Mouse (Mus musculus): Measurements from ENCODE around the gene Tk1.
"Not testable (repeated sequence)": the region's sequence is repeated elsewhere in the genome, so short reads cannot be mapped to it uniquely, and the experiment has no call there.

The Tk1 gene

DNA sequence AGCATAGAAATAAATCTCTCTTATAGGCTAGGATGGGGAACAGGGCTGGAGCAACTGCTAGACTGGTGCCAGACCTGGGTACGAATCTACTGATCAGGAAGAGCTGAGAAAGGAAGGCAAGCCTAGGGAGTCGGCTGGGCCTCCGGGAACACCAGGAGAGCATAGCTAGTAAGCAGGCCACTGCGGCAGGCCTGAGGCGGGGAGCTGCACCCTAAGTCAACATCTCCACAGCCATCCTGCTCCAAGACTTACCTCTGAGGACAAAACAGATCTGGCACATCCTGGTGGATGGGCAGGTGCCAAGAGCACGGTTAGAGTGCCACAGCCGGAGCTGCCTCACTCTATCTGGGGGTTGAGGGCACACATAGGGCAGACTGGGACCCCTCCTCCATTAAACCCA, 5.7 kb downstream of the Tk1 start:
- no peak for DNase-seq

GRCm38 (mm10) chr11:117819095-117819494, 6.8 kb downstream of the Tk1 start:
- no peak for DNase-seq

DNA sequence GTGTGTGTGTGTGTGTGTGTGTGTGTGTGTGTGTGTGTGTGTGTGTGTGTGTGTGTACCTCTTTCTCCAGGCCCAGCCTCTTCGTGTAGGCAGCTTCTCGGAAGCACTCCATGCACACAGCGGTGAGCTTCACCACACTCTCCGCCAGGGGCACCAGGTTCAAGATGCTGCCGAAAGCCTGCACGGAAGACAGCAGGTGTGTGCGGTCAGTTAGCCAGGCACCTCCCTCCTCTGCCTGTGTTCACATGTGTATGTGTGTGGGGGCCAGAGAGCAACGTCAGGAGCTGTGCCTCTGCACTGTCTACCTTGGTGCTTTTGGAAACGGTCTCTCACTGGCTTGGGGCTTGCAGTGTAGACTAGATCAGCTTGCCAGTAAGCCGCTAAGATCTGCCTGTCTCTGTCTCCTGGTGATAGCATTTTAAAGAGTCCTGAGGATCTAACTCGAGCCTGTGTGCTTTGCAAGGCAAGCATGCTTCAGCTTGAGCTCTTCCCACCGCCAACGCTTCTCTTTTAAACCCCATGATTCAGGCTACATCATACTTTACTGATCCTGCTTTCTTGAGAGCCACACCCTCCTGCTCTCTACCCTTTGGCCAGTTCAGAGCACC, 9.4 kb downstream of the Tk1 start:
- no peak for DNase-seq

- DNase-seq = not testable (repeated sequence)
Measured at GRCm38 (mm10) chr11:117815850-117816249, 10.0 kb downstream of the Tk1 start.

- DNase-seq = no peak
Measured at GRCm38 (mm10) chr11:117814704-117815366, 11.1 kb downstream of the Tk1 start.

- DNase-seq = no peak
Measured at GRCm38 (mm10) chr11:117813867-117814266, 12.0 kb downstream of the Tk1 start.

- DNase-seq = peak; percentile 83 to 84
Measured at GRCm38 (mm10) chr11:117810401-117811046, 15.4 kb downstream of the Tk1 start.

- DNase-seq = peak; percentile 80 to 83
Measured at GRCm38 (mm10) chr11:117809407-117810311, 16.2 kb downstream of the Tk1 start, which contains the start of the genes Gm20708 and Syngr2. Gene Gm20708 (plus strand): TSS chr11:117809668. Gene Syngr2 (plus strand): TSS chr11:117809668.

- no peak for DNase-seq
Measured at GRCm38 (mm10) chr11:117806781-117807180, 19.1 kb downstream of the Tk1 start.

- no peak for DNase-seq
Measured at GRCm38 (mm10) chr11:117803166-117803688, 22.7 kb downstream of the Tk1 start.

DNA sequence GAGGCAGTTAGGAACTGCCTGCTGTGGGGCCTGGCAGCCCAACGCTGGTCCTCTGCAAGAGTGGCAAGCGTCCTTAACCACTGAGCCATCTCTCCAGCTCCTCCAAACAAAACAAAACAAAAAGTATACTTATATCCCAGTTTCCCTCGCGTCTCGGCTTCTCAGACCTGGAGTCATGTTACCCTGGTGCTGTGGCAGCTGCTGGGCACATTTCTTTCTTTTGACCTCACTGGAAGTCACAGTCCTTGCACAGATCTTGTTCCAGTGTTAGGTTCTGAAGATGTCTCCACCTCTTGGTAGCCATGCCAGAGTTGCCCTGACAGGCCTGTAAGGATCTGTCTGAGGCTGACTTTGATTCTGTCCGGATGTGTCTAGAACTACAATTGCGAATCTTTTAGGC, 24.2 kb downstream of the Tk1 start:
- DNase-seq = no peak

- DNase-seq = no peak
Measured at GRCm38 (mm10) chr11:117800038-117800437, 25.9 kb downstream of the Tk1 start.

DNA sequence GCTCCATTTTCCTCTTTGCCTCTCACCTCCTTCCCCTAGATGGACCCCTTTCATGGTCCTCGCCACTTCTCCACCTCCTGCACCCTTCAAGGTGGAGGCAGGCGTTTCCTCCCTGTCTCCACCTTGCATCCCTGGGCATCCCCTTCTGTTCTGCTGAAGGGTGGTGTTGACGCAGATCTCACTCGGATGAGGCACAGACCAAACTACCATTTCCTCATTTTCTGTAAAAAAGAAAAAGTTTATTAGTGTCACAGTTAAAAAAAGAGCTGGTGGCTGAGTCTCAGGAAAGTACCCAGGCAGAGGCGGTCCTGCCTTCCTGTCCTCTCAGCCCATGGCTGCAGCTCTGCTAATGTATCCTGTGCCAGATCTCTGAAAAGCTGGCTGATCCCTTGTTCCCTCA, 26.7 kb downstream of the Tk1 start:
- DNase-seq = peak; percentile 75 to 80

- peak; percentile 62 to 70 for DNase-seq
Measured at GRCm38 (mm10) chr11:117798160-117798541, 27.7 kb downstream of the Tk1 start.

GRCm38 (mm10) chr11:117797511-117798159, 28.3 kb downstream of the Tk1 start, which contains the start of gene 6030468B19Rik:
Gene 6030468B19Rik (plus strand): TSS chr11:117797660.
- no peak for DNase-seq

GRCm38 (mm10) chr11:117796954-117797353, 28.9 kb downstream of the Tk1 start:
- DNase-seq = no peak

DNA sequence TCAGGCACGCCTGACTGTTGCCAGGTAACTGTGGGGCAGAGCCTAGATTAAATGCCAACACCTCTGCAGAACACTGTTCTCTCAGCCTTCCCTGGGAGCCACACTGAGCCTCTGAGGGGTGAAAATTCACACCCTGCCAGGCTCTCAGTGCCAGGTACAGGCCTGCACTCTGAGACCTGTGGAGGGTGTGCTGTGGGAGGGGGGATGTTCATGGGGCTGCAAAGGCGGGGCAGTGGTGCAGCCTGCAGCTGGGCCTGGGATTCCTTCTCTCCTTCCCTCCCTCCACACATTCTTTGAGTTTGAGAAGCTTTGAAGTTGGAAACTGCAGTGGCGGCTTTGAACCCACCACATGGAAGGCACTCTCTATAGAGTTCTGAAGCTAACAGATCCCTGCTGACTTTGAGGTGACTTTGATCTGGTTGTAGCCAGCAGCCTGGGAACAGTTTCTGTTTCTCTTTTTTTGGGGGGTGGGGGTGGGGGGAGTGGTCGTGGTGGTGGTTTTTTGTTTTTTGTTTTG, 31.8 kb downstream of the Tk1 start:
- DNase-seq = no peak

GRCm38 (mm10) chr11:117792281-117792888, 33.5 kb downstream of the Tk1 start:
- peak; percentile 86 to 89 for DNase-seq

GRCm38 (mm10) chr11:117791441-117791761, 34.5 kb downstream of the Tk1 start:
- no peak for DNase-seq

DNA sequence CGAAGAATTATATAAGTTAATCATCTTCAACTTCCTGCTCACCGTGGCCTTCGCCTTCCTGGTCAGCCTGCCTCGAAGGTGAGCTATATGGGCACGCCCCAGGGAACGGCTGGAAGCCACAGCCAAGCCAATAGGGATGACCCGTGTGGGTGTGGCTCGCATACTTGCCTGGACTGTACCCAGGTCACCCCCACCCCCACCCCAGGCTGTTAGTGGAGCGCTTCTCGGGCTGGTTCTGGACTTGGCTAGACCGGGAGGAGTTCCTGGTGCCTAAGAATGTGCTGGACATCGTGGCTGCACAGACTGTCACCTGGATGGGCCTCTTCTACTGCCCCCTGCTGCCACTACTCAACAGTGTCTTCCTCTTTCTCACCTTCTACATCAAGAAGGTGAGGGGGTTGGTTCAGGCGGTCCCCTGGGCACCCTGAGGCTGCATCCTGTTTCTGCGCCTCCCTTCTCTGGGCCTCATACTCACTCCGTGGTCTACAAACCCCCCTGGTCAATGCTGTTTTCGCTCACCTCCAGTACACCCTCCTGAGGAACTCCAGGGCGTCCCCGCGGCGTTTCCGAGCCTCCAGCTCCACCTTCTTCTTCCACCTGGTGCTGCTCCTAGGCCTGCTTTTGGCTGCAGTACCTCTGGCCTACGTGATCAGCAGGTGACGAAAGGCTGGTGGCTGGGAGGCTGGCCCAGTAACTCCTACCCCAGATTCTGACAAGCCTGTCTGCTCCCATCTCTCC, 35.0 kb downstream of the Tk1 start:
- DNase-seq = peak; percentile 71 to 75

DNA sequence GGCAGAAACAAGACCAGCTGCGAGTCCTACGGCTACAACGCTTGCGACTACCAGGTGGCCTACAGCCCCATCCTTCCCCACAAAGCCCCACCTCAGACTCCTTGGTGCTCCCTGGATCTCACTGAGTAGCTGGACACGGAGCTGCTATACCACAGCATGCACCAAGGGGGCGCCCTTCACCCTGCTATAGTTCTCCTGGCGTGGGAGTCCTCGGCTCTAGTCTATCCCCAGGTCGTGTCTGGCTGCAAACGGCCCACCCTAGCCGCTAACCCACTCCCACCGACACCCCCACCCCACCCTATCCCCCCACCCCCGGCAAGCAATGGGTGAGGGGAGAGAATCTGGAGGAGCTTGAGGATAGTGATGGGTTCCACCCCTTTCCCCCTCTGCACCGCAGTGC, 35.6 kb downstream of the Tk1 start:
- DNase-seq = peak; percentile 88 to 90

Measured in B cell, adult 2 months (primary cell).